Mouse (Mus musculus) midbrain, embryonic 10.5 days (tissue): ENCODE measurements around the gene Chek2. TPM values are rescaled to one million over a fixed set of nuclear protein-coding genes. Genes with fewer than 3 reads are reported as not detected.
"Not testable (repeated sequence)": the region's sequence is repeated elsewhere in the genome, so short reads cannot be mapped to it uniquely, and the experiment has no call there.

ENCODE experiments used
- DNase-seq: peaks from one replicate; pipeline ENCODE4 v3.0.0-alpha.2; 2017; ENCODE audit warnings: low spot score
- H3K27ac ChIP-seq: fragments of 300-500 bp; sonication (generic); replicated peaks from 2 replicates; pipeline ENCODE4 v1.5.1; 2016; ENCODE audit warnings: mild to moderate bottlenecking
- H3K27me3 ChIP-seq: fragments of 300-500 bp; sonication (generic); 2 replicates; pipeline ENCODE4 v1.6.1; 2016; ENCODE audit warnings: low read depth, mild to moderate bottlenecking; ENCODE audit not compliant: poor library complexity, severe bottlenecking
- H3K36me3 ChIP-seq: fragments of 300-500 bp; sonication (generic); 2 replicates; pipeline ENCODE4 v1.6.1; 2016; ENCODE audit warnings: mild to moderate bottlenecking, moderate library complexity
- H3K4me1 ChIP-seq: fragments of 300-500 bp; sonication (generic); 2 replicates; pipeline ENCODE4 v1.6.1; 2016
- H3K4me3 ChIP-seq: fragments of 300-500 bp; sonication (generic); 2 replicates; pipeline ENCODE4 v1.5.1; 2016; ENCODE audit warnings: mild to moderate bottlenecking, moderate library complexity
- H3K9me3 ChIP-seq: fragments of 300-500 bp; sonication (generic); replicated peaks from 2 replicates; pipeline ENCODE4 v1.6.1; 2016; ENCODE audit warnings: mild to moderate bottlenecking
- WGBS: fragments of 180-500 bp; shearing (Covaris S2); methylation state at CpG from one replicate; pipeline ENCODE4 v1.1.7; 2016; 5-methylcytosine and 5-hydroxymethylcytosine counted together
- polyA plus RNA-seq: library from polyadenylated mRNA; unstranded; fragments of >200 nt; fragmentation: Nextera tagmentation; extraction: Ambion mirVana; gene quantifications from 2 replicates; pipeline ENCODE4 v1.2.1, GENCODE M21; 2016

Gene Chek2
- polyA plus RNA-seq, 1 experiment from 2014 or later = 44.3 TPM

DNA sequence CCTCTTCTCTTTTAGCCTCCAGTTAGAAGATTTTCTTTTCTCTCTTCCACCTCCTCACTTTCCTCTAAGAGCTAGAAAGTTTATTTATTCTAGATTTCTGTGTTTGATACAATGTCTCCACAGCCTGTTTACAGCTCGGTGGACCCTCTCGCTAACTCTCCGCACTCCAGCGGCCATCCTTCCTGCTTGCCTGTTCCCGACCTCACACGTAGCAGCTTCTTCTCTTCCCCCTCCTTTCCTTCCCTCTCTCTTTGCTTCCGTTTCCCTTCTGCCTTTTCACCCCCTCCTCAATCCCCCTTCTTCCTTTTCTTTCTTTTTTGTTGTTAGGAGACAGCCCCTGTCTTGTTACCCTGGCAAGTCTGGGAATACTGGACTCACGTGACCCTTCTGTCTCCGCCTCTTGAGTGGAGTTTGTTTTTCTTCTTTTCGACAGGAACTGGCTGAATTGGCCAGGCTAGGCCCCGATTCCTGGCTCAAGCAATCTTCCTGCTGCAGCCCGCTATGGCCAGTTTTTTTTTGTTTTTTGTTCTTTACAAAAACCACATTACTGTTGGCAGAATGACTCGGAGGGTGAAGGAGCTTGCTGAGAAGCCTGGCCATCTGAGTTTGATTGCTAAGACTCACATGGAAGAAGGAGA, 19.4 kb downstream of the Chek2 start:
- peaks cover 3% of the 10 kb centered on the region; the same call in 1 of the 2 replicates for H3K4me1 ChIP-seq
- no peak overlapping the region; the same call in 1 of the 2 replicates for H3K4me3 ChIP-seq
- no peaks in the 10 kb centered on the region for H3K27me3 ChIP-seq
- no peaks in the 10 kb centered on the region for H3K9me3 ChIP-seq
- DNase-seq = no peak
- peaks cover 92% of the 10 kb centered on the region for H3K36me3 ChIP-seq
- peak overlapping the region; percentile 67 for H3K27ac ChIP-seq
- WGBS = 57% methylated on average over 13 of the region's 13 CpGs

GRCm38 (mm10) chr5:110860445-110860844, 20.7 kb downstream of the Chek2 start:
- H3K4me3 ChIP-seq = no peak overlapping the region
- 91% methylated on average over 5 of the region's 5 CpGs for WGBS
- no peak overlapping the region for H3K27ac ChIP-seq
- peaks cover 95% of the 10 kb centered on the region for H3K36me3 ChIP-seq
- DNase-seq = no peak
- peaks cover 3% of the 10 kb centered on the region; the same call in 1 of the 2 replicates for H3K4me1 ChIP-seq
- H3K9me3 ChIP-seq = no peaks in the 10 kb centered on the region
- no peaks in the 10 kb centered on the region for H3K27me3 ChIP-seq

GRCm38 (mm10) chr5:110868460-110868859, 28.7 kb downstream of the Chek2 start:
- H3K4me1 ChIP-seq = peaks cover 28% of the 10 kb centered on the region
- WGBS = 70% methylated on average over 4 of the region's 4 CpGs
- no peak for DNase-seq
- H3K36me3 ChIP-seq = peaks cover 91% of the 10 kb centered on the region
- H3K9me3 ChIP-seq = no peaks in the 10 kb centered on the region
- H3K27me3 ChIP-seq = no peaks in the 10 kb centered on the region
- no peak overlapping the region for H3K4me3 ChIP-seq
- H3K27ac ChIP-seq = peak overlapping the region; percentile 75

GRCm38 (mm10) chr5:110869242-110869669, 29.5 kb downstream of the Chek2 start:
- DNase-seq = no peak
- Histone ChIP-seq H3K4me3 (no peak overlapping the region), H3K9me3 (no peaks in the 10 kb centered on the region), H3K4me1 (peaks cover 30% of the 10 kb centered on the region), H3K27ac (peak overlapping the region; percentile 75), H3K27me3 (no peaks in the 10 kb centered on the region), H3K36me3 (peaks cover 91% of the 10 kb centered on the region)
- 54% methylated on average over 8 of the region's 8 CpGs for whole genome bisulfite sequencing

DNA sequence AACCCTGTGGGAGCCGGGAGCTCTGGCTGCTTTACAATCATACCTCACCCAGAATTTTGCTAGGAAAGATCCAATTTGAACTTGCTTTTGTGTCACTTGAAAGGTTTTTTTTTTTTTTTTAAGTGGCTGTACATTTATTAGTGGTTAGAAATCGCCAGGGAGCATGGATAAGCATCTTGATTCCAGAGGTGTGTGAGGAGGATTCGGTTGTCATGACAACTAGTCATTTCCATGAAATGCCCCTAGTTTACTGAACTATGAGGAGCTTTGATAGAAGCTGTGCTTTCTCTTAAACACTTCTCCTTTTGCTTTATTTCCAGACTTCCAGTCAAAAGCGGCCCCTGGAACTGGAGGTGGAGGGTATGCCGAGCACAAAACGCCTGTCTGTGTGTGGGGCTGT, 33.4 kb downstream of the Chek2 start:
- no peak for DNase-seq
- 76% methylated on average over 6 of the region's 6 CpGs for WGBS
- H3K27me3 ChIP-seq = no peaks in the 10 kb centered on the region; the same call in 1 of the 2 replicates
- H3K36me3 ChIP-seq = peaks cover 69% of the 10 kb centered on the region
- H3K4me3 ChIP-seq = no peak overlapping the region
- H3K9me3 ChIP-seq = no peaks in the 10 kb centered on the region
- peaks cover 30% of the 10 kb centered on the region for H3K4me1 ChIP-seq
- H3K27ac ChIP-seq = no peak overlapping the region; the same call in 1 of the 2 replicates

GRCm38 (mm10) chr5:110874711-110875110, 34.9 kb downstream of the Chek2 start:
- Histone ChIP-seq H3K4me1 (peaks cover 24% of the 10 kb centered on the region), H3K27me3 (no peaks in the 10 kb centered on the region; the same call in 1 of the 2 replicates), H3K36me3 (peaks cover 57% of the 10 kb centered on the region), H3K9me3 (no peaks in the 10 kb centered on the region), H3K27ac (no peak overlapping the region), H3K4me3 (no peak overlapping the region)
- DNase-seq = no peak

- no peaks in the 10 kb centered on the region for H3K9me3 ChIP-seq
- peak overlapping the region; percentile 46; the same call in 1 of the 2 replicates for H3K27ac ChIP-seq
- peaks cover 23% of the 10 kb centered on the region for H3K4me1 ChIP-seq
- DNase-seq = no peak
- no peaks in the 10 kb centered on the region; the same call in 1 of the 2 replicates for H3K27me3 ChIP-seq
- H3K4me3 ChIP-seq = no peak overlapping the region
- H3K36me3 ChIP-seq = peaks cover 51% of the 10 kb centered on the region
- WGBS = 100% methylated on average over 1 of the region's 1 CpGs
Measured at GRCm38 (mm10) chr5:110875286-110875685, 35.5 kb downstream of the Chek2 start.

DNA sequence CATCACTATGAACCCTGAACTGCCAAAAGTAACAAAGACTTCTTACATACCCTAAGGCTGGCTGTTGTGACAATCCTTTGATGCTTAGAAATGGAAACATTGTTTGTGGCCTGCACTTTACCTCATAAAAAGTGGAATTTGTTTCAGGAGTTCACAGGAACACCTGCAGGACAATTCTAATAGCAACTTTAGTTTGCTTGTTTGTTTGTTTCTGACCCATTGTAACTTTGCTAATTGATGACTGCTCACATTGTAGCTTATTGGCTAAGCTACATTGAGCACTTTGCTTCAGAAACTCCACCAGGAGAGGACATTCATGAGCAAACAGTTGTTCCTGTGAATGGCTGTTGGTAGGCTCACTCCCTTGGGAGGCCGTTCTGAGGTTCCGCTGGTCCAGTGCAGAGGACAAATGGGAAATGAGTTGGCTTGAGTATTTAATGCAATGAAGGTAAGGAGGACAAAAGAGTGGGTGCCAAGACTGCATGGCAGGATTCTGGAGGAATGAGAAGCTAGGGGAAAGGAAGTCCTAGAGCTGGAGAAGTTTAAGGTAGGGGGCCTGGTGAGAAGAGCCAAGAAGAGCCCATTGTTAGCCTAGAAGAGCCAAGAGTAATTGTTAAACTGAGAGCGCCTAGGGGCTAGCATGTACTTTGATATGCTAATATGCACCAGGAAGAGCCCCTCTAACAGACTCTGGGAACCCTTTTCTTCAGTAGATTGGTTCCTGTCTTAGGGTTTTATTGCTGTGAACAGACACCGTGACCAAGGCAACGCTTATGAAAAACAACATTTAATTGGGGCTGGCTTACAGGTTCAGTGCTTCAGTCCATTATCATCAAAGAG, 38.1 kb downstream of the Chek2 start:
- 84% methylated on average over 5 of the region's 5 CpGs for WGBS
- no peak for DNase-seq

DNA sequence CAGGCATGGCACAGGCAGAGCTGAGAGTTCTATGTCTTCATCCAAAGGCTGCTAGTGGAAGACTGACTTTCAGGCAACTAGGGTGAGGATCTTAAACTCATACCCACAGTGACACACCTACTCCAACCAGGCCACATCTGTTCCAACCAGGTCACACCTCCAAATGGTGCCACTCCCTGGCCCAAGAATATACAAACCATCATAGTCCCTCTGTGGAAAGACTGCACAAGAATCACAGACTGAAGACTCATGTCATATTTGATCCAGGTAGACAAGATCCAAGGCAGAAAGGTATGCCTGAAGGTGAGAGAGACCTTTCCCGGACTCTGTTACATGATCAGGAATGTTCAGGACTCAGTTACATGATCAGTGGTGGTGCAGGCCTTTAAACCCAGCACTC, 38.7 kb downstream of the Chek2 start:
- not testable (repeated sequence) for DNase-seq, H3K27ac ChIP-seq, H3K9me3 ChIP-seq, H3K27me3 ChIP-seq, H3K4me3 ChIP-seq
- Histone ChIP-seq H3K4me1 (peaks cover 25% of the 10 kb centered on the region), H3K36me3 (peaks cover 36% of the 10 kb centered on the region)
- WGBS = 98% methylated on average over 1 of the region's 1 CpGs

More for the DNA sequence above, 38.1 kb downstream of the Chek2 start:
- H3K4me1 ChIP-seq = peaks cover 27% of the 10 kb centered on the region
- no peaks in the 10 kb centered on the region; the same call in 1 of the 2 replicates for H3K27me3 ChIP-seq
- no peaks in the 10 kb centered on the region for H3K9me3 ChIP-seq
- H3K4me3 ChIP-seq = no peak overlapping the region
- peaks cover 38% of the 10 kb centered on the region for H3K36me3 ChIP-seq
- H3K27ac ChIP-seq = no peak overlapping the region

DNA sequence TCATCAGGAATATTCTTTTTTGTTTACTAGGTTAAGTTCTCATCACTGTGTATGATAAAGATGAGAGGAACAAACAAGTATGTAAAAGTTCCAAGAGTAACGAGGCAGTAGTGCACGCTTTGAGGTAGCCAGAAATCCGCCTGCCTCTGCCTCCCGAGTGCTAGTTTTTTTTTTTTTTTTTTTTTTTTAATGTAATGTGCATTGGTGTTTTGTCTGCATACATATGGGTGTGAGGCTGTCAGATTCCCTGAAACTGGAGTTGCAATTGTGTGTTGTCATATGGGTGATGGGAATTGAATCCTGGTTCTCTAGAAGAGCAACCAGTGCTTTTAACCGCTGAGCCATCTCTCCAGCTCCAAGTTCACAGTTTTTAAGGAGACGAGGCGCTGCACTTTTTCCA, 39.3 kb downstream of the Chek2 start:
- Histone ChIP-seq H3K4me3 (peak overlapping the region; percentile 91), H3K27me3 (no peaks in the 10 kb centered on the region; the same call in 1 of the 2 replicates), H3K4me1 (peaks cover 25% of the 10 kb centered on the region), H3K27ac (peak overlapping the region; percentile 97), H3K36me3 (peaks cover 34% of the 10 kb centered on the region), H3K9me3 (no peaks in the 10 kb centered on the region)
- WGBS = 59% methylated on average over 7 of the region's 7 CpGs
- DNase-seq = no peak

DNA sequence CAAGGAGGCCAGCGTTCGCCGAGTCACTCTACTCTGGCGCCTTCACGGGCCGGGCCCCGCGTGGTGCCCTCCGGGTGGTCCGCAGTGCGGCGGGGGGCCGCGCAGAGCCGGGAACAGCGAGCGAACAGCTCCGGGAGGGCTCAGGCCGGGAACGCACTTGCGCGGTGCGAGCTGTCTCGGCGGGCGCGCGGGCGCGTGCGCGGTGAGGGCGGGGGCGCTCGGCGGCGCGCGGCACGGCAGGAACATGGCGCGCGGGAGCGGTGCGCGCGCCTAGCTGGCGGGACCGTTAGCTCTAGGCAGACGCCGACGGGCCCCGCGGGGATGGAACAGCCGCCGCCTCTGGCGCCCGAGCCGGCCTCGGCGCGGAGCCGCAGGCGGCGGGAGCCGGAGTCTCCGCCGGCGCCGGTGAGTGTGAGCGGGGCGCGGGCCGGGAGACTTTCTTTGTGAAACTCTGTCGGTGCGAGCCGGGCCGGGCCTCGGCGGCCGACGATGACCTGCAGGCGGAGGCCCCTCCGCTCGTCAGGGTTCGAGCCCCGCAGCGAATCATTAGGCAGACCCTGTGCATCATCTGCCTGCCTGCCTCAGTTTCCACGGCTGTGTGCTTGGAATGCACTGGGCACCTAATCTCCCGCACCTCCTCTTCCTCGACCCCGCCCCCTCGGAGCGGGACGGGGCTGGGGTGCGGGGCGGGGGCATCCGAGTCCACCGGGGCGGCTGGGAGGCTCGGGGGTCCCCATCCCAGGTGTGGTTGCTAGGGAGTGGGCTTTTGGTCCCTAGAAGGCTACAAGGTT, 40.0 kb downstream of the Chek2 start, which contains the start of gene Ttc28:
Gene Ttc28, plus strand, starts transcription at position 220 of the 791 bp plus-strand sequence.
- Histone ChIP-seq H3K4me1 (peaks cover 23% of the 10 kb centered on the region), H3K4me3 (peak within 1 kb of the TSS; percentile 91), H3K36me3 (peaks cover 36% of the 10 kb centered on the region), H3K9me3 (no peaks in the 10 kb centered on the region), H3K27me3 (no peaks in the 10 kb centered on the region; the same call in 1 of the 2 replicates), H3K27ac (peak within 1 kb of the TSS; percentile 97)
- under 1% methylated on average over 97 of the region's 101 CpGs for WGBS
- DNase-seq = peak; percentile 89

DNA sequence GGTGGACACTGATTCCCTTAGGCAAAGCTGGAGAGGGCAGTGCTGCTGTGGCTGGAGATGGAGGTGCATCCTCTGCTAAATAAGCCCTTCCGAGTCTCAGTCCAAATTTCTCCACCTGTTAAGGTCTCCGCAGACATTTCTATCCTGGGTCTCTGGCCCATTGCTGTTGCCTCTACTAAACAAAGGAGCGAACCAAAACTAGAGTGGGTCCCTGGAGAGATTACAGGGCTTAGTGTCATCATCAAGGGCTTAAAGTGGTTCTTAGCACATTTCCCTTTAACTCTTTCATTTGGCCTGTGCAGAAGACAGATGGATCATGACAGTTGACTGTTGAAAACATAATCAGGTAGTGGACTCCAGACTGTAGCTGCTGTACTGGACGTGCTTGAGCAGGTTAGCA, 48.8 kb downstream of the Chek2 start:
- H3K4me3 ChIP-seq = no peak overlapping the region
- H3K4me1 ChIP-seq = no peaks in the 10 kb centered on the region
- DNase-seq = no peak
- WGBS = 87% methylated on average over 4 of the region's 4 CpGs
- no peaks in the 10 kb centered on the region for H3K9me3 ChIP-seq
- H3K27ac ChIP-seq = no peak overlapping the region
- H3K27me3 ChIP-seq = no peaks in the 10 kb centered on the region
- H3K36me3 ChIP-seq = peaks cover 57% of the 10 kb centered on the region
